Mouse (Mus musculus) adrenal gland, adult 2 months (tissue): Measurements from ENCODE around the gene Slc25a15. TPM values are rescaled to one million over a fixed set of nuclear protein-coding genes. Genes with fewer than 3 reads are reported as not detected.

ENCODE experiments used
- polyA plus RNA-seq: library from polyadenylated mRNA; depleted of rRNA; stranded (reverse); fragments of >200 nt; gene quantifications from 2 replicates; pipeline ENCODE4 v1.2.3, GENCODE M21; 2012; rRNA removed
- total RNA-seq, 2 experiments: library from RNA; stranded (reverse); gene quantifications; 2 replicates each; pipeline ENCODE4 v1.2.3; 2021

Gene Slc25a15
- total and polyA plus RNA-seq, 3 experiments = 6.2 to 15.7 (median 11.8) TPM

Other genes starting within 250 kb of the Slc25a15 start
- 1 to 10 TPM; 5.3 to 5.6 TPM for gene Nek3, start 232.2 kb downstream of the Slc25a15 start, total RNA-seq
- gene Nek3, start 232.2 kb downstream of the Slc25a15 start, polyA plus RNA-seq = 0.65 and 0.66 TPM in 2 replicates
- gene Ckap2, start 212.8 kb downstream of the Slc25a15 start, total RNA-seq = 1 to 10 TPM; 1.9 to 3.1 TPM
- gene Ckap2, start 212.8 kb downstream of the Slc25a15 start, polyA plus RNA-seq = 0.58 and 0.78 TPM in 2 replicates
- 10 to 100 TPM; 29.9 to 36.2 TPM for gene Vps36, start 205.8 kb downstream of the Slc25a15 start, total RNA-seq
- 5.2 and 5.7 TPM in 2 replicates for gene Vps36, start 205.8 kb downstream of the Slc25a15 start, polyA plus RNA-seq
- 1 to 10 TPM; 2.2 to 3.6 TPM for gene Thsd1, start 171.3 kb downstream of the Slc25a15 start, total RNA-seq
- 2.2 and 2.5 TPM in 2 replicates for gene Thsd1, start 171.3 kb downstream of the Slc25a15 start, polyA plus RNA-seq
- not detected for gene Tpte, start 115.2 kb downstream of the Slc25a15 start, total RNA-seq
- 0.04 TPM in 1 of 2 replicates, not detected in the other for gene Tpte, start 115.2 kb downstream of the Slc25a15 start, polyA plus RNA-seq
- 10 to 100 TPM; 35.9 to 51.0 TPM for gene Mrps31, start 12.8 kb upstream of the Slc25a15 start, total RNA-seq
- 2.1 and 3.3 TPM in 2 replicates for gene Mrps31, start 12.8 kb upstream of the Slc25a15 start, polyA plus RNA-seq